Mouse (Mus musculus) forebrain, embryonic 16.5 days (tissue): Measurements from ENCODE around the gene Flywch1. TPM values are rescaled to one million over a fixed set of nuclear protein-coding genes. Genes with fewer than 3 reads are reported as not detected.
A peak's percentile ranks its signal among the peaks of the same experiment; 100 is the strongest.
"Not testable (repeated sequence)": the region's sequence is repeated elsewhere in the genome, so short reads cannot be mapped to it uniquely, and the experiment has no call there.

Source experiments
- ATAC-seq: fragments of 200-750 bp; cut with Nextera tagmentation; 2 replicates; pipeline ENCODE4 v1.8.0; 2017; ENCODE audit warnings: mild to moderate bottlenecking, moderate library complexity
- H3K27ac ChIP-seq: fragments of 300-500 bp; sonication (generic); 2 replicates; pipeline ENCODE4 v1.5.1; 2014; ENCODE audit warnings: low read length, control low read depth
- H3K27me3 ChIP-seq: fragments of 300-500 bp; sonication (generic); replicated peaks from 2 replicates; pipeline ENCODE4 v1.6.1; 2014; ENCODE audit warnings: low read length; ENCODE audit not compliant: control insufficient read depth, insufficient read depth
- H3K36me3 ChIP-seq: fragments of 300-500 bp; sonication (generic); 2 replicates; pipeline ENCODE4 v1.6.1; 2014; ENCODE audit not compliant: control insufficient read depth, insufficient read depth
- H3K4me1 ChIP-seq: fragments of 300-500 bp; sonication (generic); replicated peaks from 2 replicates; pipeline ENCODE4 v1.6.1; 2014; ENCODE audit warnings: low read length; ENCODE audit not compliant: control insufficient read depth, insufficient read depth
- H3K4me2 ChIP-seq: fragments of 300-500 bp; sonication (generic); 2 replicates; pipeline ENCODE4 v1.6.1; 2014; ENCODE audit warnings: mild to moderate bottlenecking, low read length, control low read depth
- H3K4me3 ChIP-seq: fragments of 300-500 bp; sonication (generic); replicated peaks from 2 replicates; pipeline ENCODE4 v1.5.1; 2014; ENCODE audit warnings: mild to moderate bottlenecking, low read length, control low read depth
- H3K9ac ChIP-seq: fragments of 300-500 bp; sonication (generic); replicated peaks from 2 replicates; pipeline ENCODE4 v1.6.1; 2014; ENCODE audit warnings: low read depth, low read length, control low read depth
- H3K9me3 ChIP-seq: fragments of 300-500 bp; sonication (generic); 2 replicates; pipeline ENCODE4 v1.6.1; 2016; ENCODE audit warnings: low read length; ENCODE audit not compliant: control insufficient read depth
- WGBS: fragments of 180-500 bp; shearing (Covaris S2); extraction: QIAGEN DNeasy Blood & Tissue Kit; methylation state at CpG from one replicate; pipeline ENCODE4 v1.1.7; 2014; 5-methylcytosine and 5-hydroxymethylcytosine counted together
- polyA plus RNA-seq: library from polyadenylated mRNA; unstranded; fragments of >200 nt; fragmentation: Nextera tagmentation; extraction: Ambion mirVana; gene quantifications from 2 replicates; pipeline ENCODE4 v1.2.1, GENCODE M21; 2015

Flywch1 gene
- polyA plus RNA-seq, 1 experiment from 2014 or later, result 156 TPM

GRCm38 (mm10) chr17:23785561-23786471, 14.4 kb upstream of the Flywch1 start, which contains the start of gene Flywch2:
Gene Flywch2, minus strand, starts transcription at chr17:23786081.
- Histone ChIP-seq H3K9ac (peak within 1 kb of the TSS; percentile 65), H3K27ac (peak within 1 kb of the TSS; percentile 81), H3K27me3 (no peaks in the 10 kb centered on the region), H3K4me1 (peaks cover 22% of the 10 kb centered on the region), H3K4me3 (peak within 1 kb of the TSS; percentile 58), H3K4me2 (peak within 1 kb of the TSS; percentile 64), H3K9me3 (no peaks in the 10 kb centered on the region), H3K36me3 (no peaks in the 10 kb centered on the region)
- peak; percentile 88 for ATAC-seq
- WGBS, result 3% methylated on average over 42 of the region's 43 CpGs

GRCm38 (mm10) chr17:23783352-23783751, 11.9 kb upstream of the Flywch1 start:
- no peaks in the 10 kb centered on the region for H3K27me3 ChIP-seq
- H3K27ac ChIP-seq, result no peak overlapping the region
- ATAC-seq, result no peak
- no peaks in the 10 kb centered on the region for H3K9me3 ChIP-seq
- H3K36me3 ChIP-seq, result no peaks in the 10 kb centered on the region
- peaks cover 9% of the 10 kb centered on the region for H3K4me1 ChIP-seq
- H3K4me3 ChIP-seq, result no peak overlapping the region
- H3K4me2 ChIP-seq, result no peak overlapping the region
- H3K9ac ChIP-seq, result no peak overlapping the region

- no peak overlapping the region for H3K9ac ChIP-seq
- WGBS, result 44% methylated on average over 2 of the region's 2 CpGs
- no peaks in the 10 kb centered on the region for H3K9me3 ChIP-seq
- H3K4me2 ChIP-seq, result no peak overlapping the region
- H3K4me3 ChIP-seq, result no peak overlapping the region
- 0 out of 2 replicates have a peak, but pooled peaks cover 2% of the 10 kb centered on the region for H3K4me1 ChIP-seq
- H3K27ac ChIP-seq, result no peak overlapping the region
- no peaks in the 10 kb centered on the region for H3K36me3 ChIP-seq
- no peak for ATAC-seq
- H3K27me3 ChIP-seq, result no peaks in the 10 kb centered on the region
These were observed 7.0 kb upstream of the Flywch1 start for GRCm38 (mm10) chr17:23778447-23778846.

GRCm38 (mm10) chr17:23777141-23777540, 5.7 kb upstream of the Flywch1 start:
- Histone ChIP-seq H3K4me1 (peaks cover 3% of the 10 kb centered on the region), H3K27ac (no peak overlapping the region)

GRCm38 (mm10) chr17:23776216-23776615, 4.8 kb upstream of the Flywch1 start:
- WGBS, result 76% methylated on average over 10 of the region's 10 CpGs
- Histone ChIP-seq H3K4me3 (no peak overlapping the region), H3K4me1 (peaks cover 7% of the 10 kb centered on the region), H3K9me3 (no peaks in the 10 kb centered on the region), H3K4me2 (no peak overlapping the region), H3K27me3 (no peaks in the 10 kb centered on the region), H3K36me3 (no peaks in the 10 kb centered on the region), H3K27ac (no peak overlapping the region), H3K9ac (no peak overlapping the region)
- no peak for ATAC-seq

More at GRCm38 (mm10) chr17:23777141-23777540, 5.7 kb upstream of the Flywch1 start:
- ATAC-seq, result no peak
- H3K27me3 ChIP-seq, result no peaks in the 10 kb centered on the region
- no peak overlapping the region for H3K4me3 ChIP-seq
- no peaks in the 10 kb centered on the region for H3K9me3 ChIP-seq
- H3K36me3 ChIP-seq, result no peaks in the 10 kb centered on the region
- 80% methylated on average over 2 of the region's 2 CpGs for WGBS
- no peak overlapping the region for H3K9ac ChIP-seq
- no peak overlapping the region for H3K4me2 ChIP-seq

GRCm38 (mm10) chr17:23774090-23774489, 2.7 kb upstream of the Flywch1 start:
- Histone ChIP-seq H3K27me3 (no peaks in the 10 kb centered on the region), H3K27ac (no peak overlapping the region), H3K36me3 (no peaks in the 10 kb centered on the region), H3K4me2 (no peak overlapping the region), H3K4me3 (no peak overlapping the region), H3K4me1 (peaks cover 16% of the 10 kb centered on the region), H3K9me3 (no peaks in the 10 kb centered on the region), H3K9ac (no peak overlapping the region)
- ATAC-seq, result no peak
- WGBS, result 6% methylated on average over 12 of the region's 12 CpGs

GRCm38 (mm10) chr17:23773676-23774075, 2.3 kb upstream of the Flywch1 start:
- peaks cover 16% of the 10 kb centered on the region for H3K4me1 ChIP-seq
- H3K9me3 ChIP-seq, result no peaks in the 10 kb centered on the region
- H3K27me3 ChIP-seq, result no peaks in the 10 kb centered on the region
- H3K4me2 ChIP-seq, result no peak overlapping the region
- H3K36me3 ChIP-seq, result no peaks in the 10 kb centered on the region
- no peak for ATAC-seq
- no peak overlapping the region for H3K27ac ChIP-seq
- no peak overlapping the region for H3K9ac ChIP-seq
- no peak overlapping the region for H3K4me3 ChIP-seq
- WGBS, result 73% methylated on average over 6 of the region's 6 CpGs

GRCm38 (mm10) chr17:23772219-23772556, 786 bp upstream of the Flywch1 start:
- not testable (repeated sequence) for H3K9ac ChIP-seq, H3K27me3 ChIP-seq, H3K27ac ChIP-seq, H3K9me3 ChIP-seq, ATAC-seq, H3K36me3 ChIP-seq
- WGBS, result 69% methylated on average over 2 of the region's 2 CpGs
- Histone ChIP-seq H3K4me1 (peaks cover 16% of the 10 kb centered on the region), H3K4me3 (peak overlapping the region; percentile 94), H3K4me2 (peak overlapping the region; percentile 58)

- Histone ChIP-seq H3K9ac (peak overlapping the region; percentile 99), H3K36me3 (no peaks in the 10 kb centered on the region), H3K27ac (peak overlapping the region; percentile 88), H3K4me2 (peak overlapping the region; percentile 82), H3K27me3 (no peaks in the 10 kb centered on the region), H3K4me3 (peak overlapping the region; percentile 94), H3K4me1 (peaks cover 16% of the 10 kb centered on the region), H3K9me3 (no peaks in the 10 kb centered on the region)
- no peak; the same call in 1 of the 2 replicates for ATAC-seq
- WGBS, result 0% methylated on average over 19 of the region's 19 CpGs
These were observed 512 bp downstream of the Flywch1 start for GRCm38 (mm10) chr17:23770896-23771283.
